Mouse (Mus musculus) CD4-positive, CD25-positive, alpha-beta regulatory T cell, adult 4 months (primary cell): ENCODE results near the gene Crtac1. TPM values are rescaled to one million over a fixed set of nuclear protein-coding genes. Genes with fewer than 3 reads are reported as not detected.

Experiments used
- polyA plus RNA-seq, 2 experiments: library from polyadenylated mRNA; unstranded; fragments of 100-300 nt; shearing (Covaris generic); gene quantifications; one replicate each; pipeline ENCODE4 v1.2.1; 2017

The Crtac1 gene
- polyA plus RNA-seq, 2 experiments from 2014 or later = not detected

Other genes starting within 250 kb of the Crtac1 start
- not detected for gene Sfrp5, start 229.5 kb downstream of the Crtac1 start, polyA plus RNA-seq
- under 1 TPM in 1 of 2 experiments, not detected in 1; 0.15 TPM for gene Golga7b, start 184.2 kb downstream of the Crtac1 start, polyA plus RNA-seq
- gene R3hcc1l, start 87.0 kb upstream of the Crtac1 start, polyA plus RNA-seq = 10 to 100 TPM; 50.1 to 53.5 TPM
- under 1 TPM; 0.39 to 0.47 TPM for gene Loxl4, start 181.0 kb upstream of the Crtac1 start, polyA plus RNA-seq